Mouse (Mus musculus) midbrain, embryonic 11.5 days (tissue): ENCODE results near the gene Csgalnact2. TPM values are rescaled to one million over a fixed set of nuclear protein-coding genes. Genes with fewer than 3 reads are reported as not detected.

Experiments
- ATAC-seq: fragments of 200-750 bp; cut with Nextera tagmentation; 2 replicates; pipeline ENCODE4 v1.8.0; 2017; ENCODE audit warnings: moderate TSS enrichment, moderate library complexity; ENCODE audit not compliant: low FRiP score
- DNase-seq: peaks from one replicate; pipeline ENCODE4 v3.0.0; 2015; ENCODE audit warnings: low spot score; ENCODE audit errors: missing footprints
- H3K27ac ChIP-seq: fragments of 300-500 bp; sonication (generic); 2 replicates; pipeline ENCODE4 v1.5.1; 2014; ENCODE audit warnings: low read depth, low read length
- H3K27me3 ChIP-seq: fragments of 300-500 bp; sonication (generic); 2 replicates; pipeline ENCODE4 v1.6.1; 2014; ENCODE audit warnings: mild to moderate bottlenecking, low read length, moderate library complexity, mixed read lengths; ENCODE audit not compliant: control insufficient read depth, insufficient read depth
- H3K36me3 ChIP-seq: fragments of 300-500 bp; sonication (generic); 2 replicates; pipeline ENCODE4 v1.6.1; 2014; ENCODE audit warnings: mild to moderate bottlenecking, low read length, moderate library complexity, mixed read lengths; ENCODE audit not compliant: control insufficient read depth, insufficient read depth
- H3K4me1 ChIP-seq: fragments of 300-500 bp; sonication (generic); 2 replicates; pipeline ENCODE4 v1.6.1; 2014; ENCODE audit warnings: low read length; ENCODE audit not compliant: control insufficient read depth, insufficient read depth
- H3K4me2 ChIP-seq: fragments of 300-500 bp; sonication (generic); 2 replicates; pipeline ENCODE4 v1.6.1; 2014; ENCODE audit warnings: mild to moderate bottlenecking, moderate library complexity
- H3K4me3 ChIP-seq: fragments of 300-500 bp; sonication (generic); 2 replicates; pipeline ENCODE4 v1.5.1; 2014; ENCODE audit warnings: low read depth, low read length
- H3K9ac ChIP-seq: fragments of 300-500 bp; sonication (generic); 2 replicates; pipeline ENCODE4 v1.6.1; 2014; ENCODE audit warnings: low read length
- H3K9me3 ChIP-seq: fragments of 300-500 bp; sonication (generic); 2 replicates; pipeline ENCODE4 v1.6.1; 2016; ENCODE audit warnings: low read length; ENCODE audit not compliant: control insufficient read depth
- WGBS: fragments of 180-500 bp; shearing (Covaris S2); extraction: QIAGEN DNeasy Blood & Tissue Kit; methylation state at CpG from one replicate; pipeline ENCODE4 v1.1.7; 2014; 5-methylcytosine and 5-hydroxymethylcytosine counted together
- polyA plus RNA-seq: library from polyadenylated mRNA; unstranded; fragments of >200 nt; fragmentation: Nextera tagmentation; extraction: Ambion mirVana; gene quantifications from 2 replicates; pipeline ENCODE4 v1.2.1, GENCODE M21; 2014

Csgalnact2 gene
- polyA plus RNA-seq, 1 experiment from 2014 or later, result 8.1 TPM

- Histone ChIP-seq H3K27me3 (no peaks in the 10 kb centered on the region), H3K4me1 (no peaks in the 10 kb centered on the region), H3K4me3 (no peak overlapping the region), H3K9me3 (no peaks in the 10 kb centered on the region), H3K9ac (no peak overlapping the region), H3K4me2 (no peak overlapping the region), H3K27ac (no peak overlapping the region), H3K36me3 (no peaks in the 10 kb centered on the region)
- no peak for DNase-seq
- no peak for ATAC-seq
- 91% methylated on average over 18 of the region's 18 CpGs for WGBS
Measured at GRCm38 (mm10) chr6:118173251-118173974, 34.5 kb upstream of the Csgalnact2 start.

GRCm38 (mm10) chr6:118171386-118171785, 32.4 kb upstream of the Csgalnact2 start:
- H3K36me3 ChIP-seq, result no peaks in the 10 kb centered on the region
- H3K27ac ChIP-seq, result no peak overlapping the region
- ATAC-seq, result no peak
- no peak overlapping the region for H3K9ac ChIP-seq
- no peak overlapping the region for H3K4me3 ChIP-seq
- no peaks in the 10 kb centered on the region for H3K4me1 ChIP-seq
- no peaks in the 10 kb centered on the region for H3K9me3 ChIP-seq
- 94% methylated on average over 7 of the region's 7 CpGs for WGBS
- H3K27me3 ChIP-seq, result no peaks in the 10 kb centered on the region
- H3K4me2 ChIP-seq, result no peak overlapping the region
- no peak for DNase-seq

GRCm38 (mm10) chr6:118168106-118168505, 29.2 kb upstream of the Csgalnact2 start:
- Histone ChIP-seq H3K27ac (no peak overlapping the region), H3K9me3 (no peaks in the 10 kb centered on the region), H3K27me3 (no peaks in the 10 kb centered on the region), H3K9ac (no peak overlapping the region), H3K4me2 (no peak overlapping the region), H3K4me1 (no peaks in the 10 kb centered on the region), H3K4me3 (no peak overlapping the region), H3K36me3 (no peaks in the 10 kb centered on the region)
- DNase-seq (no peak), ATAC-seq (no peak)
- 86% methylated on average over 14 of the region's 14 CpGs for WGBS

- no peak overlapping the region for H3K27ac ChIP-seq
- DNase-seq (no peak), ATAC-seq (no peak)
- no peak overlapping the region for H3K9ac ChIP-seq
- WGBS, result 92% methylated on average over 9 of the region's 9 CpGs
- H3K4me1 ChIP-seq, result no peaks in the 10 kb centered on the region
- H3K36me3 ChIP-seq, result no peaks in the 10 kb centered on the region
- H3K4me3 ChIP-seq, result no peak overlapping the region
- H3K4me2 ChIP-seq, result no peak overlapping the region
- no peaks in the 10 kb centered on the region for H3K27me3 ChIP-seq
- H3K9me3 ChIP-seq, result no peaks in the 10 kb centered on the region
Measured at GRCm38 (mm10) chr6:118167013-118167412, 28.1 kb upstream of the Csgalnact2 start.

GRCm38 (mm10) chr6:118165516-118165915, 26.6 kb upstream of the Csgalnact2 start:
- no peak for ATAC-seq
- no peaks in the 10 kb centered on the region for H3K27me3 ChIP-seq
- no peaks in the 10 kb centered on the region for H3K36me3 ChIP-seq
- H3K4me1 ChIP-seq, result no peaks in the 10 kb centered on the region
- WGBS, result 94% methylated on average over 1 of the region's 1 CpGs
- H3K4me3 ChIP-seq, result no peak overlapping the region
- H3K4me2 ChIP-seq, result no peak overlapping the region
- H3K9ac ChIP-seq, result no peak overlapping the region
- H3K27ac ChIP-seq, result no peak overlapping the region
- DNase-seq, result no peak
- H3K9me3 ChIP-seq, result no peaks in the 10 kb centered on the region

GRCm38 (mm10) chr6:118164691-118165090, 25.8 kb upstream of the Csgalnact2 start:
- H3K9ac ChIP-seq, result no peak overlapping the region
- H3K9me3 ChIP-seq, result no peaks in the 10 kb centered on the region
- ATAC-seq, result no peak
- no peak overlapping the region for H3K27ac ChIP-seq
- H3K4me3 ChIP-seq, result no peak overlapping the region
- H3K4me2 ChIP-seq, result no peak overlapping the region
- H3K36me3 ChIP-seq, result no peaks in the 10 kb centered on the region
- no peaks in the 10 kb centered on the region for H3K4me1 ChIP-seq
- WGBS, result 75% methylated on average over 8 of the region's 8 CpGs
- DNase-seq, result no peak
- no peaks in the 10 kb centered on the region for H3K27me3 ChIP-seq

- H3K4me3 ChIP-seq, result no peak overlapping the region
- DNase-seq, result no peak
- ATAC-seq, result no peak
- H3K4me2 ChIP-seq, result no peak overlapping the region
- no peaks in the 10 kb centered on the region for H3K36me3 ChIP-seq
- H3K9ac ChIP-seq, result no peak overlapping the region
- 94% methylated on average over 2 of the region's 2 CpGs for WGBS
- no peak overlapping the region for H3K27ac ChIP-seq
- H3K27me3 ChIP-seq, result no peaks in the 10 kb centered on the region
- no peaks in the 10 kb centered on the region for H3K9me3 ChIP-seq
- no peaks in the 10 kb centered on the region for H3K4me1 ChIP-seq
Measured at GRCm38 (mm10) chr6:118163086-118163485, 24.1 kb upstream of the Csgalnact2 start.

GRCm38 (mm10) chr6:118162457-118163082, 23.6 kb upstream of the Csgalnact2 start:
- DNase-seq, result no peak
- no peaks in the 10 kb centered on the region for H3K4me1 ChIP-seq
- no peak overlapping the region for H3K27ac ChIP-seq
- no peaks in the 10 kb centered on the region for H3K9me3 ChIP-seq
- H3K4me2 ChIP-seq, result no peak overlapping the region
- 91% methylated on average over 12 of the region's 12 CpGs for WGBS
- no peaks in the 10 kb centered on the region for H3K27me3 ChIP-seq
- ATAC-seq, result no peak
- no peak overlapping the region for H3K9ac ChIP-seq
- no peaks in the 10 kb centered on the region for H3K36me3 ChIP-seq
- no peak overlapping the region for H3K4me3 ChIP-seq

- Histone ChIP-seq H3K4me1 (no peaks in the 10 kb centered on the region), H3K36me3 (no peaks in the 10 kb centered on the region), H3K9me3 (no peaks in the 10 kb centered on the region), H3K4me2 (no peak overlapping the region), H3K9ac (no peak overlapping the region), H3K27ac (no peak overlapping the region), H3K4me3 (no peak overlapping the region), H3K27me3 (no peaks in the 10 kb centered on the region)
- ATAC-seq (no peak), DNase-seq (no peak)
- 67% methylated on average over 5 of the region's 5 CpGs for WGBS
Measured at GRCm38 (mm10) chr6:118153091-118153490, 14.2 kb upstream of the Csgalnact2 start.
